Mouse (Mus musculus): ENCODE results near the gene Apol8.
"Not testable (repeated sequence)": the region's sequence is repeated elsewhere in the genome, so short reads cannot be mapped to it uniquely, and the experiment has no call there.

DNA sequence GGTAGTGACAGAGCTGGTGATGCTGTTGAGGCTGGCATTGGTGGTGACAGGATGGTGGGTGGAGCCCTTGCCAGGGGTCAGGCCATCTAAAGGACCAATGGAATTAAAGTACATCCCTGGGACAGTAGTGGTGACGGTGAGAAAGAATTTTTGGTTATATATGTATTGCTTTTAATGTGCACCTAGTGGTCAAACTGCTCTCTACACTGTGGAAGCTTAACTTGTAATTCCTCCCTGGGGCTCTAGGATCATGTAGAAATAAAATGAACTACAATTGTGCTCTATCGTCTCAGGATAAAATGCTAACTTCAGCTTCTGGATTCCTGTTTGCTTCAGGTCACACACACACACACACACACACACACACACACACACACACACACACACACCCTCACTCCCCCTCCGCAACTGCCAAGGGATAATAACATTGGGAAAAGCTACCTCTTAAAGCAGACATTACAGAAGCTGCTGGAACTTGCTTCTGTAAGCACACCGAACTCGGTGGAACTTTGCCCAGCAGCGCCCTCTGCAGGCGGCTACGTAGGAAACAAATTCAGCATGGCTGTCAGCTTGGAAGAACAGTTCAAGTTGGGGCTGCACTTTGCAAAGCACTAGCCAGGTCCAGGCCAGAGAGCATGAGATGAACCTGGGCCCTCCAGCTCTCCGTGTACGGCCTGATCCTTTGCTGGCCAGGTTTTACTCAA lies 32.4 kb downstream of the Apol8 start:
- not testable (repeated sequence) for TF ChIP-seq POLR2A, CTCF (IDR thresholded peaks at IDR 0.05; ENCODE audit: extremely low read depth, insufficient read depth, low read length)
